24 mouse cellular contexts compared by ENCODE assay signal in the genomic region with DNA sequence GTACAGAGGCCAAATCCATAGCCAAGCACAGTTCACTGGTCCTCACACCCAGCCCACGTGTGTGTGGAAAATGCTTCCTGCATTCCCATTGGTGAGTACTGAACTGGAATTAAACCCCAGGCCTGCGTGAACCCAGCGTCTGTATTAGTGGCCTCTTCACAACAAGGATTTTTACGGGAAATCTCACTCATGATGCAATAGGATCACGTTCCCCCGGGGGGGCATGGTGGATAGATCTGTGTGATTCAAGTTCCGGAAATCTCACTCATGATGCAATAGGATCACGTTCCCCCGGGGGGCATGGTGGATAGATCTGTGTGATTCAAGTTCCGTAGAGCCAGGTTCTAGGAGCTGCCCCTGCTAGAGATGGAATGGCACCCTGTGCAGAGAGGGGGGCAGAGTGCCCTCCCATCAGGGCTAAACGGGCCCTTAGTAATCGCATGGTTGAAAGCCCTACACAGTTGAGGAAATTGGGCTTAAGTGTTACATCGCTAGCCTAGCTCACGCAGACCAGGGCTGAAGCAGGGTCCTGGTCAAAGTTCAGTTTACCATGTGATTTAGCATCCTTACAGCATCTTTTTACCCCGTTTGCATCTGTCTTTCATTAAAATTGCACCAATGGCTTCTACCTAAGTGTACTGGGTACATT. TPM values are rescaled to one million over a fixed set of nuclear protein-coding genes. Genes with fewer than 3 reads are reported as not detected.
DNase-seq lines count a peak whose midpoint lies in the region; ATAC-seq and TF ChIP-seq lines count a peak whose summit lies in the region.
"Had no signal": no experiment of that assay in that cellular context is flagged by ENCODE, and none has a peak within 500 bp of the region (broad histone marks: within the 10 kb centered on the region; RNA-seq: fewer than 3 reads in every experiment).

No protein-coding gene starts in this region.

- peak overlapping the region; percentile 49 for H3K27ac ChIP-seq in liver, adult 2 months (replicated peaks; ENCODE audit: insufficient read depth, low read depth, low read length)
- no peak overlapping the region for H3K27ac ChIP-seq in liver, embryonic 12.5 days
- H3K27ac ChIP-seq in embryonic facial prominence, embryonic 11.5 days (replicated peaks; ENCODE audit: low read depth, low read length), result no peak overlapping the region
- H3K27ac ChIP-seq in limb, embryonic 12.5 days, result no peak overlapping the region
- H3K27ac ChIP-seq: gastrocnemius, adult 2 months; heart, embryonic 15.5 days; hindbrain, embryonic 10.5 days; limb, embryonic 13.5 days; midbrain, embryonic 13.5 days; stomach, postnatal 0 days had no signal

- 61% methylated on average over 15 of the region's 15 CpGs for WGBS in liver, adult 2 months
- WGBS in liver, embryonic 12.5 days (ENCODE audit: insufficient replicate concordance), result 71% methylated on average over 15 of the region's 15 CpGs
- 44% methylated on average over 15 of the region's 15 CpGs for WGBS in embryonic facial prominence, embryonic 11.5 days
- WGBS in limb, embryonic 12.5 days, result 52% methylated on average over 15 of the region's 15 CpGs

- H3K9me3 ChIP-seq in liver, embryonic 12.5 days (replicated peaks), result no peaks in the 10 kb centered on the region
- no peaks in the 10 kb centered on the region for H3K9me3 ChIP-seq in embryonic facial prominence, embryonic 11.5 days (replicated peaks; ENCODE audit: control insufficient read depth, low read length)
- peaks cover 5% of the 10 kb centered on the region; the same call in 1 of the 2 replicates for H3K9me3 ChIP-seq in limb, embryonic 12.5 days
- H3K9me3 ChIP-seq: heart, embryonic 15.5 days; hindbrain, embryonic 10.5 days; limb, embryonic 13.5 days; midbrain, embryonic 13.5 days had no signal

- no peak for TF ChIP-seq CTCF in liver, adult 2 months (IDR thresholded peaks at IDR 0.05; ENCODE audit: low read depth, low read length)

- no peak for TF ChIP-seq POLR2A in liver, adult 2 months (IDR thresholded peaks at IDR 0.05; ENCODE audit: extremely low read depth, insufficient read depth, low read length)

- no peak overlapping the region for H3K4me3 ChIP-seq in liver, adult 2 months (ENCODE audit: insufficient read depth, low read depth, low read length)
- H3K4me3 ChIP-seq in liver, embryonic 12.5 days, result no peak overlapping the region
- H3K4me3 ChIP-seq in embryonic facial prominence, embryonic 11.5 days (ENCODE audit: low read depth, low read length), result no peak overlapping the region
- no peak overlapping the region for H3K4me3 ChIP-seq in limb, embryonic 12.5 days (replicated peaks)
- H3K4me3 ChIP-seq: gastrocnemius, adult 2 months; heart, embryonic 15.5 days; hindbrain, embryonic 10.5 days; limb, embryonic 13.5 days; midbrain, embryonic 13.5 days had no signal

- DNase-seq in liver, adult 2 months (ENCODE audit: extremely low read depth, low read depth, low spot score), result peak; percentile 37
- DNase-seq in Muller cell, postnatal 12 days (ENCODE audit: inconsistent ontology term), result peak; percentile 13
- DNase-seq in embryonic facial prominence, embryonic 11.5 days (ENCODE audit: low spot score), result peak; percentile 72
- DNase-seq in ovary, adult 18-20 months (ENCODE audit: low spot score), result no peak
- no peak for DNase-seq in right cerebral cortex, adult 2 months (ENCODE audit: low spot score in 2 of 2)
- DNase-seq in left cerebral cortex, postnatal 10 days (ENCODE audit: extremely low spot score in 1 of 2, low spot score in 2 of 2), result no peak
- DNase-seq: adrenal gland, postnatal 10 days; cerebellum, adult 11 months; cerebellum, postnatal 14 days; gastrocnemius, adult 2 months; heart, adult 18-20 months; kidney, adult 9 months; lung, adult 2 months; thymus, postnatal 14 days had no signal

- H3K4me2 ChIP-seq in liver, embryonic 12.5 days, result no peak overlapping the region
- no peak overlapping the region for H3K4me2 ChIP-seq in embryonic facial prominence, embryonic 11.5 days (ENCODE audit: low read depth, low read length)
- no peak overlapping the region for H3K4me2 ChIP-seq in limb, embryonic 12.5 days
- H3K4me2 ChIP-seq: heart, embryonic 15.5 days; limb, embryonic 13.5 days; midbrain, embryonic 13.5 days had no signal

- H3K4me1 ChIP-seq in liver, adult 2 months (ENCODE audit: control insufficient read depth, insufficient read depth, low read length), result peaks cover 5% of the 10 kb centered on the region
- H3K4me1 ChIP-seq in liver, embryonic 12.5 days, result 0 out of 2 replicates have a peak, but pooled peaks cover 5% of the 10 kb centered on the region
- no peaks in the 10 kb centered on the region for H3K4me1 ChIP-seq in embryonic facial prominence, embryonic 11.5 days (ENCODE audit: control insufficient read depth, insufficient read depth, low read length)
- peaks cover 3% of the 10 kb centered on the region; the same call in 1 of the 2 replicates for H3K4me1 ChIP-seq in limb, embryonic 12.5 days (replicated peaks)
- H3K4me1 ChIP-seq: heart, embryonic 15.5 days; hindbrain, embryonic 10.5 days; midbrain, embryonic 13.5 days had no signal

- H3K27me3 ChIP-seq in liver, adult 2 months (ENCODE audit: control insufficient read depth, insufficient read depth, low read length), result no peaks in the 10 kb centered on the region
- H3K27me3 ChIP-seq in liver, embryonic 12.5 days (replicated peaks), result no peaks in the 10 kb centered on the region
- H3K27me3 ChIP-seq in embryonic facial prominence, embryonic 11.5 days (ENCODE audit: control insufficient read depth, insufficient read depth, low read length), result no peaks in the 10 kb centered on the region
- no peaks in the 10 kb centered on the region for H3K27me3 ChIP-seq in limb, embryonic 12.5 days
- H3K27me3 ChIP-seq: heart, embryonic 15.5 days; limb, embryonic 13.5 days; midbrain, embryonic 13.5 days had no signal

- no peak overlapping the region for H3K9ac ChIP-seq in liver, adult 2 months (ENCODE audit: low read depth, low read length)
- H3K9ac ChIP-seq in liver, embryonic 12.5 days, result no peak overlapping the region
- no peak overlapping the region for H3K9ac ChIP-seq in embryonic facial prominence, embryonic 11.5 days (replicated peaks; ENCODE audit: low read length)
- H3K9ac ChIP-seq in limb, embryonic 12.5 days (replicated peaks), result no peak overlapping the region
- H3K9ac ChIP-seq: heart, embryonic 15.5 days; limb, embryonic 13.5 days; midbrain, embryonic 13.5 days had no signal

- intact Hi-C loops in left cerebral cortex, postnatal 10 days (cut with DNase I), result no loop called here

- no peak for ATAC-seq in liver, embryonic 12.5 days
- peak; percentile 67; the same call in 1 of the 2 replicates for ATAC-seq in embryonic facial prominence, embryonic 11.5 days (replicated peaks; ENCODE audit: insufficient number of reproducible peaks, low FRiP score, low TSS enrichment, low read depth)
- ATAC-seq in limb, embryonic 12.5 days (ENCODE audit: insufficient number of reproducible peaks, insufficient read depth, low FRiP score, low TSS enrichment, low read depth), result peak; percentile 56; the same call in 1 of the 2 replicates
- ATAC-seq: forebrain, embryonic 16.5 days; midbrain, embryonic 13.5 days had no signal

- H3K36me3 ChIP-seq in liver, adult 2 months (ENCODE audit: control insufficient read depth, insufficient read depth, low read length), result no peaks in the 10 kb centered on the region
- H3K36me3 ChIP-seq in liver, embryonic 12.5 days, result no peaks in the 10 kb centered on the region
- no peaks in the 10 kb centered on the region for H3K36me3 ChIP-seq in embryonic facial prominence, embryonic 11.5 days (replicated peaks; ENCODE audit: control insufficient read depth, insufficient read depth, low read depth, low read length)
- no peaks in the 10 kb centered on the region for H3K36me3 ChIP-seq in limb, embryonic 12.5 days
- H3K36me3 ChIP-seq: heart, embryonic 15.5 days; hindbrain, embryonic 10.5 days; limb, embryonic 13.5 days; midbrain, embryonic 13.5 days had no signal

- H3K79me2 ChIP-seq in liver, adult 2 months (ENCODE audit: control insufficient read depth, insufficient read depth, low read length), result no peaks in the 10 kb centered on the region

RNA-seq across cellular contexts. Expression of a gene that starts 0.7 kb away (rescaled TPM):
- total RNA-seq in liver, adult 2 months (2014; rRNA removed), result 107 and 165 TPM in 2 replicates
- 414 and 419 TPM in 2 replicates for polyA plus RNA-seq in liver, adult 2 months (2012; rRNA removed)
- 0.35 and 0.69 TPM in 2 replicates for polyA plus RNA-seq in liver, embryonic 12.5 days (2016; fragmentation: Nextera tagmentation; extraction: Ambion mirVana)
- 0.25 TPM in 1 of 2 replicates, not detected in the other for polyA plus RNA-seq in embryonic facial prominence, embryonic 11.5 days (2014; fragmentation: Nextera tagmentation; extraction: Ambion mirVana)
- not detected in 2 replicates for polyA plus RNA-seq in limb, embryonic 12.5 days (2016; fragmentation: Nextera tagmentation; extraction: Ambion mirVana)
- under 1 TPM in 1 of 2 experiments, not detected in 1; 0.58 TPM for total RNA-seq in left cerebral cortex, postnatal 10 days (2021)
- total RNA-seq: gastrocnemius, adult 2 months; neutrophil, adult 5-6 weeks had no signal
- polyA plus RNA-seq: forebrain, embryonic 16.5 days; heart, embryonic 15.5 days; hindbrain, embryonic 10.5 days; limb, embryonic 13.5 days; midbrain, embryonic 13.5 days had no signal

RNA-seq across cellular contexts. Expression of a gene that starts 27.7 kb away (rescaled TPM):
- 10,308 and 11,624 TPM in 2 replicates for total RNA-seq in liver, adult 2 months (2014; rRNA removed)
- 17,109 and 17,601 TPM in 2 replicates for polyA plus RNA-seq in liver, adult 2 months (2012; rRNA removed)
- polyA plus RNA-seq in liver, embryonic 12.5 days (2016; fragmentation: Nextera tagmentation; extraction: Ambion mirVana), result 184 and 190 TPM in 2 replicates
- 0.17 TPM in 1 of 2 replicates, not detected in the other for polyA plus RNA-seq in embryonic facial prominence, embryonic 11.5 days (2014; fragmentation: Nextera tagmentation; extraction: Ambion mirVana)
- 0.25 and 0.33 TPM in 2 replicates for polyA plus RNA-seq in limb, embryonic 12.5 days (2016; fragmentation: Nextera tagmentation; extraction: Ambion mirVana)
- not detected for total RNA-seq in left cerebral cortex, postnatal 10 days (2021)
- total RNA-seq: gastrocnemius, adult 2 months; neutrophil, adult 5-6 weeks had no signal
- polyA plus RNA-seq: limb, embryonic 13.5 days had no signal

RNA-seq across cellular contexts. Expression of a gene that starts 32.1 kb away (rescaled TPM):
- 574 and 911 TPM in 2 replicates for total RNA-seq in liver, adult 2 months (2014; rRNA removed)
- polyA plus RNA-seq in liver, adult 2 months (2012; rRNA removed), result 312 and 372 TPM in 2 replicates
- polyA plus RNA-seq in liver, embryonic 12.5 days (2016; fragmentation: Nextera tagmentation; extraction: Ambion mirVana), result 0.10 and 0.13 TPM in 2 replicates
- polyA plus RNA-seq in embryonic facial prominence, embryonic 11.5 days (2014; fragmentation: Nextera tagmentation; extraction: Ambion mirVana), result not detected in 2 replicates
- not detected in 2 replicates for polyA plus RNA-seq in limb, embryonic 12.5 days (2016; fragmentation: Nextera tagmentation; extraction: Ambion mirVana)
- total RNA-seq in left cerebral cortex, postnatal 10 days (2021), result not detected
- total RNA-seq: ES-E14; gastrocnemius, adult 2 months; heart, adult 18-20 months; neutrophil, adult 5-6 weeks had no signal
- polyA plus RNA-seq: forebrain, embryonic 16.5 days; heart, embryonic 15.5 days; hindbrain, embryonic 10.5 days; limb, embryonic 13.5 days; midbrain, embryonic 13.5 days had no signal

Comparison
In these comparisons a context has a peak if more than half of its experiments do, and no peak if none do; other contexts are left out.
1. RNA of a gene that starts 0.7 kb away (polyA plus RNA-seq): 414 to 419 TPM in liver, adult 2 months; 0.35 to 0.69 TPM in liver, embryonic 12.5 days, 0.25 TPM in embryonic facial prominence, embryonic 11.5 days and not detected in limb, embryonic 12.5 days; every median in the first group is over 100 times any median in the second.
2. RNA of a gene that starts 32.1 kb away (polyA plus RNA-seq): 312 to 372 TPM in liver, adult 2 months; not detected in limb, embryonic 12.5 days, 0.10 to 0.13 TPM in liver, embryonic 12.5 days and not detected in embryonic facial prominence, embryonic 11.5 days; every median in the first group is over 100 times any median in the second.
3. DNase-seq: peak in liver, adult 2 months (single experiment), Muller cell, postnatal 12 days (single experiment) and embryonic facial prominence, embryonic 11.5 days (single experiment); none in ovary, adult 18-20 months (single experiment), right cerebral cortex, adult 2 months (0 of 2) and left cerebral cortex, postnatal 10 days (0 of 2).
4. RNA of a gene that starts 27.7 kb away (polyA plus RNA-seq): 17,109 to 17,601 TPM in liver, adult 2 months and 184 to 190 TPM in liver, embryonic 12.5 days; 0.25 to 0.33 TPM in limb, embryonic 12.5 days and 0.17 TPM in embryonic facial prominence, embryonic 11.5 days; every median in the first group is over 100 times any median in the second.